Mouse (Mus musculus): ENCODE measurements around the gene Sox15. TPM values are rescaled to one million over a fixed set of nuclear protein-coding genes. Genes with fewer than 3 reads are reported as not detected.

Sox15 gene
- total RNA-seq, 2 experiments from 2014 or later = 0.59 TPM; not detected in 1

DNA sequence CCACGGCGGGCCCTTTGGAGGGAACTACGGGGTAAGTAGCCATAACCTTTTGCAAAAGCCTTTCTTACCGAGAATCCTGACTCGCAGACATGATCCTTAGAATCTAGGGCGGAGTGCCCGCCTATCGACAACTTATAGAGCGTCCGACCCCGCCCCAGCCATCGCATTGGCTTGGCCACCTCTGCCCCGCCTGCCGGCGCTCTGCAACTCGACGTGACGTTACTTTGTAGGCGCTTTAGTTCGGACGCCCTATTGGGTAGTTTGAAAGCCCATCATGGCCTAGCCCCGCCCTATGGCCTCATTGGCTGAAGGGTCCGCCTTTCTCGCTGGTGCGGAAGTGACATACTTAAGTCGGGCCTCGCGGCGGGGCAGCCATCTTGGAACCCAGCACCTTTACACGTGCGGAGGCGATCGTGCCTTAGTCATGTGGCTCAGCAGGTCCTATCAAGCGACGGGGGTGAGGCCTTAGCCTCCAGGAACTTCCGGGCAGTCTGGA, 17.1 kb downstream of the Sox15 start, which contains the start of gene Eif4a1:
Gene Eif4a1 (minus strand): TSS at position 213 of the 496 bp plus-strand sequence.
- DNase-seq (ENCODE audit: extremely low spot score in 1 of 2, low spot score in 1 of 2) = peak; percentile 96 to 99

DNA sequence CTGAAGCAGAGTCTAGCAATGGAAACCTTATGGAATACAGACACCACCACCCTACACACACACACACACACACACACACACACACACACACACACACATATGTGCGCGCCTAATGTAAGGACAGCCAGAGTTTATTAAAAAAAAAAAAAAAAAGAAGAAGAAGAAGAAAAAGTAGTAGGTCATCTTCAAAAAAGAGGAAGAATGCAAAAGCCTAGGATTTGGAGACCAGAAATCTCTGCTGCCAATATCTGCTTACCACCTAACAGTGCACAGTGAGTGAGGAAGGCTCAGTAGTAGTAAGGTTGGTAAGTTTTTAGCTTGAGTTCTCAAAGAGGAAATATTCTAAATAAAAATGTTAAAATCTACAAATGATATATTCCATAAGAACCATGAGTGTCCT, 24.0 kb downstream of the Sox15 start:
- no peak for DNase-seq (ENCODE audit: extremely low spot score in 1 of 2, low spot score in 1 of 2)

DNA sequence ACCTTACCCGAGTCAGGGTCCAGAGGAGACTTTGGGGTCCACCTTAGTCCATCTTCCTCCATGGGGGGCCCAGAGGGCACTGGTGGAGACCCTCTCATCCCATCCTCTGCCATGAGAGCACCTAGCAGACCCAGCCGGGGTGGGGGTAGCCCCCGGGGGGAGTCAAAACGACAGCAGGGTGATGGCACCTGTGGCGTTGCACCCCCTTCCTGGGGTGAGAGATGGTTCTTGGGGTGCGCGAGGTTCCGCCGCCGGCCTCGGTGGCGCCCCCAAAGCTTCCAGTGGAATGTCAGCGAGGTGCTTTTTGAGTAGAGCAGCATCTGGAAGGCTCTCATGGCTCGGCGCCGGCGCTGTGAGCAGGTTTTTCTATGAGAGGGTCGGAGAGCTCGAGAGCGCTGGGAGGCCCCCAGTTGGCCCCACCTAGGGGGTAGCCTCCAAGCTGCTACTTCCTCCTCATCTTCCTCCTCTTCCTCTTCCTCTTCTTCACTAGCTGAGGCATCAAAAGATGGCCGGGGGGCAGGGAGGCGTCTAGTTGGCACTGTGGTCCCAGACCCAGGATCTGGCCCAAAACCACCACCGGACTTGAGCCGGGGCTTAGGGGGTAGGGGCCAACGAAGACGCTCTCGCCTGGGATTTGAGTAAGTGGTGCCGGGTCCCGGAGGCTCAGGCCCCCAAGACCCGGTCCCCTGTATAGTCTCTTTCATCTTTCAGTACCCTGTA, 25.2 kb downstream of the Sox15 start:
- DNase-seq (ENCODE audit: extremely low spot score in 1 of 2, low spot score in 1 of 2) = no peak

DNA sequence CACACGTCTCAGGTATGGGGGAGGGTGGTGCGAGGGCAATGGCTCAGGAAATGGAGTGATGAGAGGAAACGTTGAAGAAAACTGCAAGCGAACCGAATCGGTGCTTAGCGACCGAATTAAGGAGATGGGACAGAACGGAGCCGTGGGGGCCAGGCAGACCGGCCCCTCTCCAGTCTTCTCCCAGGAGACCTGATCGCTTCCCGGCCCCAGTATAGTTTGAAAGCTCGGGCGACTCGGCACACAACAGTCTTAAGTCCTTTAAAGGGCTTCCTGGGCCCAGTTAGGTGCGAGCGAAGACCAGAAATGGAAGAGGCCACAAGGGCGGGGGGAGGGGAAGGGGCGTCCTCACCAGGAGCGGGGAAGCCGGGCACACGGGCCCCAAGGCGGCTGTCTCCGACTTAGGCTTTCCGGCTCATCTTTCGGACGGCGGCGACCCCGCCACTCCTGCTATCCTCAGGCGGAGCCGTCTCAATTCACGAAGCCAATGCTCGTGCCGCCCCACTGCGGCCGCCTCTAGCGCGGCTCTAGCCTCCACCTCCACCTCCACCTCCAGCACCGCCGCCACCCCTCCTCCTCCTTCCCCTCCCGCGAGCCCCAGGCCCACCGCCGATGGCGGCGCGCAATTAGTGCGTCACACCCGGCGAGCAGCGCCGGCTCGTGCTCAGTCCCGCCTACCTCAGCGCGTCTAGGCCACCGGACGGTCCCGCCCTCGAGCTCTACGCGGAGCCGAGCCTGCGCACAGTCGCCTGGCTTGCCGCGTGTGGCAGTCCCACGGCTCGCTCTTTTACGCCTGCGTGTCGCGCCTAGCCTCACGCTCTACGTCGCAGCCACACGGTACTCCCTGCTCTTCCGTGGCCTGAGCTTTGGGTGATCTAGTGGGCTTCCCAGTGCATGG, 26.4 kb downstream of the Sox15 start, which contains the start of gene Senp3:
Gene Senp3 (minus strand): TSS at position 771 of the 895 bp plus-strand sequence.
- peak; percentile 93 to 96 for DNase-seq (ENCODE audit: extremely low spot score in 1 of 2, low spot score in 1 of 2)

DNA sequence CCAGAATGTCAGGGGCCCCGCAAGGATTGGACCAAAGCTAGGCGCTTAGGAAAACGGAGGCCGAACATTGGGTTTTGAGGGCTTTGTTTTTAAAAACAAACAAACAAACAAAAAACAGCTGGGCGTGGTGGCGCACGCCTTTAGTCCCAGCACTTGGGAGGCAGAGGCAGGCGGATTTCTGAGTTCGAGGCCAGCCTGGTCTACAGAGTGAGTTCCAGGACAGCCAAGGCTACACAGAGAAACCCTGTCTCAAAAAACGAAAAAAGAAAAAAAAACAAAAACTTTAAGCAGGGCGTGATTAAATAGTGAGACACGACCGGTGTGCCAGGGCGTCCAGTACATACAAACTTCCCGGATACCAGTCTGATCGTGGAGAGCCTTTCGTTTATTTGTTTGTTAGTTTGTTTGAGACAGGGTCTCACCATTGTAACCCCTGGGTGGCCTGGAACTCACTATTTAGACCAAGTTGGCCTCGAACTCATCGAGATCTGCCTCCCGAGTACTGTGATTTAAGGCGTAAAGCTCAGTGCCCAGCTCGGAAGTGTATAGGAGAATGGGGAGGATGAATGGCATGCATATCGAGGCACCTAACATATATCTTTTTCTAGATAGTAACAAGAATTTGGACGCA, 27.2 kb downstream of the Sox15 start:
- DNase-seq (ENCODE audit: extremely low spot score in 1 of 2, low spot score in 1 of 2) = no peak

DNA sequence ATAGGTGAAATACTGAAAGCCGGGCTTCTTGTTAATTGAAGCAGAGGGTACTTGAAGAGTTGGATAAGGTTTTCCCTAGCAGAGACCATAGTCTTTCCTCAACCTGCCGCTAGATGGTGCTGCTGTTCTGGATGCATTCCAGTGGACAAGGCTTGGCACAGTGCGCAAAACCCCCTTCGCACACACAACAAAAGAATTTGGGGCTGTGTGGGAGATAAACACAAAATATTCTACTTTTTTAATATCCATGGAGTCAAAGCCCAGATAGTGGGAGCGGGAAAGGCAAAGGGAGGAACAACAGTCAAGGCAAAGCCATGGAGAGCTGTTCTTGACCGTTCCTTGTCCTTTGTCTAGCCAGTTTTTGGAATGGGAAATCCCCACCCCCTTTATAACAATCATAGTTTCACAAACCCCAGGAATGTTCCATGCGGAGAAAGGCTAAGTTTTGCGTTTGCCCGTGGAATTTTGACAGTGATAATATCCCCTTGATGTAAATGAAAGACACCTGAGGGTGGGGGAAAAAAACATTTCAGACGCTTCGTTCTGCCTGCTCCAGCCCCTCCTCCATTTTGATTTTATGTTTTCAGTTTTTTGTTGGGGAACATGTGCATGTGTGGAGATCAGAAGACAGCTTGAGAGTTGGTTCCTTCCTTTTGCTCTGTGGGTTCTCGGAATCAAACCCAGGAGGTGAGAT, 27.9 kb downstream of the Sox15 start:
- peak; percentile 81 to 97 for DNase-seq (ENCODE audit: extremely low spot score in 1 of 2, low spot score in 1 of 2)

DNA sequence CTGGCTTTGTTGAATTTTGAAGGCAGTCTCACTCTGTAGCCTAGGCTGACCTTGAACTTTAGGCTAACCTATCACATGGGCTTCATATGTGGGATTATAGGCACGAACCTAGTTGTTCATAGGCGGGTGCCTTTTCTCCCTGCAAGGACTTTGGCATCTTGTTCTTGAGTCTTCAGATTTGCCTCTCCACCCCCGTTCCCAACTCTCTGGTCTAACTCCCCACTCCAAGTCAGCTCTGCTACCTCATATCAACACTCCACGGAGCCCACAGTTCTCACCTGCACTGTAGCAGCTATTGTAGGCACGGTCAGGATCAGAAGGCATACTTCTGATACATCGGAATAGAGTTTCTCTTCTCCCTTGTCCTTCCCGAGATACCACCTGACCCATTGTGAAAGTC, 28.5 kb downstream of the Sox15 start:
- DNase-seq (ENCODE audit: extremely low spot score in 1 of 2, low spot score in 1 of 2) = no peak

DNA sequence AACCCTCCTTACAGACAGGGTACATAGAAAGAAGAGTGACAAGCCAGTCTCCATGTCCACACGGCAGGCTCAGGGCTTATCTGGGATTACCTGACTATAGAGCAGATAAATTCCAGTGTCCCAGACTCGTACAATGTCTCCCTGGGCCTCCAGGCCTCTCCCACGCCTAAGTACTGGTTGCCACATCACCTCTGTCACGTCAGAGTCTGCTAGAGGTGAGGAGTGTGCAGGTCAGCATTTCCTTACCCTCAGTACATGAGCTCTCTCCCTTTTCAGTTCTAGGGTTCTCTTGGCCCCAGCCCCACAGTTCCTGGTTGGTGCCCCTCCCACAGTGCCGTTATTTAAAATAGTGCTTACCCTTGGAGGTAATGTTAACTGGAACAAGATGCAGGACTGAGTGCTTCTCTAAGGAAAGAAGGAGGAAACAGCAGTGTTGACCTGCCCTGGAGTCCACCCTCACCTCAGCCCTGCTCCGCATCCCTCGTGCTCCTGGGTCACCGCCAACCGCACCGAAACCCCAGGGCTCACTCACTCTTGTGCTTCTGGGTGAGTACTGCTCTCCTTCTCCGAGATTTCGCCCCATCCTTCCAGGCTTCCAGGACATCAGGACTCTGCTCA, 29.1 kb downstream of the Sox15 start:
- DNase-seq (ENCODE audit: extremely low spot score in 1 of 2, low spot score in 1 of 2) = no peak

DNA sequence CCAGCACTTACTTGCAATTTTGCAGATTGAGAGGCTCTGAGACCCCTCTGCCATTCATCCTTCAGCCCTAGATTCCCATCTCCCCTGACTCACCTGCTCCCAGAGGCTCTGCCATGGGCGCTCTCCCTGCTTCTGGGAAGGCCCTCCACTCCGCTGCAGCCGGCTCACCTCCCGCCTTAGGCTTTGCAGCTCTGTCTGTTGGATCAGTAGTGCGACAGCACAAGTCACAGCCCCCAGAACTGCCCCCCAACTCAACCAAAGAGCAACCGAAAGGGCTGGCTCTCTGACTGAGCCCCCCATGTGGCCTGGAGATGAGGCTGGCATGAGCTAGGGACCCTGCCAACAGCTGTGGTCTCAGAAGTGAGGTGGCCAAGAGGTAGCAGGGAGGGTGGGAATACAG, 29.8 kb downstream of the Sox15 start:
- no peak for DNase-seq (ENCODE audit: extremely low spot score in 1 of 2, low spot score in 1 of 2)

DNA sequence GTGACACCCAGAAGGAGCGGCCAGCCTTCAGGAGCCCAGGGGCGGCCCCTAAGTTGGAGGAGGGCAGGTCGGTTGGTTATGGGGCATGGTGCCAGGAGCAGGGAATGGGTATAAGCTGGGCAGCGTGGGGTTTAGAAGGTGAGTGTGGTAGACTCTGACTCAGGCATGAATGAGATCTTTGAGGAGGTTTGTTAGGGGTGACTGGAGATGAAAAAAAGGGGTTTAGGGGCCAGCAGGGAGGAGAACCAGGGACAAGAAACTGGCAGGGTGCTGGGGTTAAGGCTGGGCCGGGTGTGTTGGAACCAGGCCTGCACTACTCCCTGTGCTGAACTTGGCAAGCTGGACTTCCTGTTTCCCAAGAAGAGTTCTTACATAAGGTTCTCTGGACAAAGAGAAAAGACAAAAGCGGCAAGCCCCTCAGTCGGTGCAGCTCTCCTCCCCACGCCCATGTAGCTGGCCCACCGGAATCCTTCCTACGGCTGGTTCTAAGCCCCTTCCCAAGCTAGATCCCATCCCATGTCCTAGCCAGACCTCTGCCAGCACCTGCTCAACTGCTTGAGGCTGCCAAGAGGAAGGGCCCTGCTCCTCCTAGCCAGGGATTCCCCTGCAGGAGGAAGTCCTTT, 30.5 kb downstream of the Sox15 start, which contains the start of gene Tnfsf13:
Gene Tnfsf13 (minus strand): TSS at position 259 of the 623 bp plus-strand sequence.
- DNase-seq (ENCODE audit: extremely low spot score in 1 of 2, low spot score in 1 of 2) = no peak

DNA sequence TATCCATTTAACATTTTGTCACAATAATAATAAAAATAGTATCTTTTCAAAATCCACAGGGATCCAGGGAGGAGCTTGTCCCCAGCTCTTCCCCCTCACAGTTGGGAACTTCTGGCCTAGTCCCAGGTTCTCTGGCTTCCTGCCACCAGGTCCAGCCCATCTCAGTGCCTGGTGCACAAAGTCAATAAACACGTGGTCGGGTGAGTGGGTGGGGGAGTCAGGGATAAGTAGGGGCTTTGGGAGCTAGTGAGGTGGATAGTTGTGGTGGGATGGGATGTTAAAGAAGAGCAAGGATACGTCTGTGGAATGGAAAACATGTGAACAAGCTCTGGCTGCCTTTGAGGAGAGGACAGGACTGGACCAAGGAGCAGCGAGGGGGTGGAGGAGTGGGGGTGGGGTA, 31.3 kb downstream of the Sox15 start:
- peak in 1 of 2 experiments; percentile 60 for DNase-seq (ENCODE audit: extremely low spot score in 1 of 2, low spot score in 1 of 2)

DNA sequence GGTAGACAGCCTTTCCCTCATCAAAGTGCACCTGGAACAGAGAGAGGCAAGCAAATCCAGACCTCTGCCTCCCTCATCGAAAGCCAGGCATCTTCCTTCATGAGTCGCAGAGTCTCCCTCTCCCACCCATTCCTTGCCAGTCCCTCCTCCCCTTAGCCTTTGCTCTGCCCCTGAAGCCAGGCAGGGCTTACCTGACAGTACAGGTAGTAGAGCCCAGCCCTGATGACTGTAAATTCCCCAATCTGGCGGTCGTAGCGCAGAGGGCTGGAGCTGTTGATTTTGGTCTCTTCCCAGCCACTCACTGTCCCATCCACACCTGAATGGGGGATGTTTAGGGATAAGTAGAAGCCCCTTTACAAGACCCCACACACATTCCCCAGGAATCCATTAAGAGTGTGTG, 31.9 kb downstream of the Sox15 start:
- DNase-seq (ENCODE audit: extremely low spot score in 1 of 2, low spot score in 1 of 2) = no peak

DNA sequence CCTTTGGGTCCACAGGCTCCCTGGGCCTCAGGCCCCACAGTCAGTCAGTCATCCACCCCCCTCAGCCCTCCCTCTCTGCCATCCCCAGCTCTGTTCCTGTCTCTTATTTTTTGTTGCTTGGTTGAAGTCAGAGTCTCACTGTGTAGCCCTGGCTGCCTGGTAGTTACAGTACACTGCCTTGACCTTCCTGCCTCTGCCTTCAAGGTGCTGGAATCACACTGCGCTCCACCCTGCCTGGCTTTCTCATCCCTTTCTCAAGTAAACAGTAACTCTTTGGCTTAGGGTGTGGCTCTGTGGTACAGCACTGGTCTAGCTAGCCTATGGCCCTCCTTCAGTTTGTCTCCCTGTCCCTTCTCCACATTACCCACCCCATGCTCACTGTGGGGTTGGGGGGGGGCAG, 34.8 kb downstream of the Sox15 start:
- DNase-seq (ENCODE audit: extremely low spot score in 1 of 2, low spot score in 1 of 2) = no peak

DNA sequence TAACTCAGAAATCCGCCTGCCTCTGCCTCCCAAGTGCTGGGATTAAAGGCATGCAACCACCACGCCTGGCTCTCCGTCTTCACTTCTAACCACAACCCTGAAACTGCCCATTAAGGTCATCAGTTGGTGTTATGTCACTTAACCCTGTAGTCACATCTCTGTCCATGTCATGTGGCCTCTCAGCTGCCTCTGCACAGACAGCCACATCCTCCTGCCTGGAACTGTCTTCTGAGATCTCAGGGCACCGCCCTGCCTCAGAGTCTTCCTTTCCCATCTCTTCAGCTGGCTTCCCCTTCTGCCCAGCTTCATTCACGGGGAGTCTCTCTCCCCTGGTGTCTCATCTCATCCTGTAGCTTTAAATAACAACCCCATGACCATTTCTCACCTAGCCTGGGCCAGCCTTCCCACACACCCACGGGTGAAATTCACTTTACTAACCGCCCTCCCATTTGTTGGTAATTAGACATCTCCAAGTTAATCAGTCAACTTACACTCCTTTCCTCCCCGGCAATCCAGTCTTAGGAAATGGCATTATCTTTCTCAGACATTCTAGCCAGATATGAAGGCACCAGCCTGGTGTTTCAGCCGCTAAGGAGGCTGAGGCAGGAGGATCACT, 37.2 kb downstream of the Sox15 start:
- DNase-seq (ENCODE audit: extremely low spot score in 1 of 2, low spot score in 1 of 2) = no peak

DNA sequence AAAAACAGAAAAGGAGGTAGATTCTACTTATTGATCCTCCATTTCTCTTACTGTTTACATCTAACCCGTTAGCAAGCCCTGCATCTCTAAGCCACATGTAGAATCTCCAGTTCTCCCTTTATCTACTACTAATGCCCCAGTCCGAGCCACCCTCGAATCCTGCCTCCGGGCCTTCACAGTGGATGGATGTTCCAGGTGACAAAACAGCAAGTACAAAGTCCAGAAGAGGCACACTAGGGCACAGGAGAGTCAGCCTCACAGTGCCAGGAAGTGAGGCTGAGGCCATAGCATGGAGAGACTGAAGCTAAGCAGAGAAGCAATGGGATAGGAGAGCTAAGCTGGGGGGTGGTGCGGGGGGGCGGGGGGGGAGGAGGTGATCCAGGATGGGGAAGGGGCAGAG, 37.7 kb downstream of the Sox15 start:
- DNase-seq (ENCODE audit: extremely low spot score in 1 of 2, low spot score in 1 of 2) = no peak

DNA sequence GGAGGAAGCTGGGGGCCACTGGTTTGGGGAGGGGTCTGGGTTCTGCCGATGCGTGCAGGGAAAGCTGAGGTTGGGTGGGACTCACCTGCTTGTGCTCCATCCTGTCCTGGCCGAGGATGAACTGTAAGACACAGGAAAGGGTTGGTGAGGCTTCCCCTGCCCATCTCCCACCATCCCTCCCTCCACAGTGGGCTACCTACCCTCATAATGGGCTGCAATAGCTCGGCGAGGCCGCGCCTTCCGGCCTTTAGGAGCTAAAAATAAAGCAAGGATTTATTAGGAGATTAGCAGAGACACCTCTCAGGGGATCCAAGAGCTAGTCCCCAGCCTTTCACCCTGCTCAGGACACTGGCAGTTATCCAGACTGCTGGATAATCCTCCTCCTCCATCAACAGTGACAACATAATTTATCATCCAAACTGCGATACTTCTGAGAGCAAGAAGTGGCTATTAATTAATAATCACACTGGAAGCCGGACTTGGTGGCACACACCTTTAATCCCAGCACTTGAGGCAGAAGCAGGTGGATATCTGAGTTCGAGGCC, 38.4 kb downstream of the Sox15 start:
- no peak for DNase-seq (ENCODE audit: extremely low spot score in 1 of 2, low spot score in 1 of 2)

DNA sequence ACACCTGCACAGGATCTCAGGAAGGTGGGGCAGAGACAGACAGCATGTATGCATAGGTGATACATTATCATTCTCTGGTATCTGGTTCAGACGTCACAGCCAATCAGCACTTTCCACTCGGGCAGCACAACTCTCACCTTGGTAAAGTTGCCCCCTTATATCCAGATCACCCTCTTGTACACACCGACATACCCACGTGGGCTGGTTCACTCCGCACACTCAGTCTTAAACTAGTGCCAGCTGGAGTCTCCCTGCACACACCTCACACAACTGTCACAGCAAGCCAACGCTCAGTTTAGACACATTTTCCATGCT, 39.9 kb downstream of the Sox15 start:
- DNase-seq (ENCODE audit: extremely low spot score in 1 of 2, low spot score in 1 of 2) = no peak

DNA sequence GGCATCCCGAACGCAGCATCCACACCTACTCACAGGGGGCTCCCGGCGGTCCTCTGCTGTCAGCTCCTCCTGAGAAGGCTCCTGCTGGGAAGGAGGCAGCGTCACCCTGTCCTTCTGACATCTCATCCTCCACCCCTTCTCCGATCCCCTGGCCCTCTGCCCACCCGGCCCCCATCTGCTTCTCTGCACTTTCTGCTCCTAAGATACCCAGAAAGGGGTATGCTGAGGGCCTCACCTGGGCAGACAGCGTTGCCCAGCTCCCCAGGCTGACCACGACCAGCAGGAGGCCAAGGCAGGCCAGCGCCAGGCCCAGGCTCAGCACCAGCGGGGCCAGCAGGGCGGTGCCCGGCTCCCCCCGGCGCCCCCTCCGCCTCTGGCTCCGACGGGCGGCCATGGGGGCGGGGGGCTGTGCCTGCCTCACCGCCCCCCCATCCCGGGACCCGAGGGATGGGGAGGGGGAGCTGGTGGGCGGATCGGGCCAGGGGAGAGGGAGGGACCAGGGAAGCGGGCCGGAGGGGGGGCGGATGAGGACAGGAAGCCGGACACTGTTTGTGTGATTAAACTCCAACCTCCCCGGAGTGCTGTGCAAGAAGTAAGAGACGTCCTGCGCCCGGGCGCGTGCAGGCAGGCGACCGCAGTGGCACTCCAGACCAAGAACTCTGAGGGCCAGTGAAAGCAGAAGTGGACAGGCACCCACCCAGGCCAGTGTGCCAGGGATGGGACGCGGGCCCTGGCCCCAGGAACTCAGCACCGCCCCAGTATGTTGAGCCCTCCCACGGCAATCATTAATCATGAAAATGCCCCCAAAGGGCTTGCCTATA, 40.5 kb downstream of the Sox15 start, which contains the start of the genes Tnfsf12 and Tnfsfm13:
Gene Tnfsf12 (minus strand): TSS at position 489 of the 821 bp plus-strand sequence.
Gene Tnfsfm13 (minus strand): TSS at position 738 of the 821 bp plus-strand sequence.
- peak in 1 of 2 experiments; percentile 31 for DNase-seq (ENCODE audit: extremely low spot score in 1 of 2, low spot score in 1 of 2)
